Mouse (Mus musculus) kidney, embryonic 16.5 days (tissue): ENCODE results near the gene Shroom3. TPM values are rescaled to one million over a fixed set of nuclear protein-coding genes. Genes with fewer than 3 reads are reported as not detected.

ENCODE experiments used
- ATAC-seq: fragments of 200-750 bp; cut with Nextera tagmentation; 2 replicates; pipeline ENCODE4 v1.8.0; 2017; ENCODE audit warnings: moderate TSS enrichment; ENCODE audit not compliant: low FRiP score, low TSS enrichment
- H3K27ac ChIP-seq: fragments of 300-500 bp; sonication (generic); 2 replicates; pipeline ENCODE4 v1.5.1; 2014; ENCODE audit warnings: low read length
- H3K27me3 ChIP-seq: fragments of 300-500 bp; sonication (generic); 2 replicates; pipeline ENCODE4 v1.6.1; 2014; ENCODE audit warnings: low read length, control low read depth, mixed read lengths; ENCODE audit not compliant: insufficient read depth
- H3K36me3 ChIP-seq: fragments of 300-500 bp; sonication (generic); 2 replicates; pipeline ENCODE4 v1.6.1; 2014; ENCODE audit warnings: low read length, control low read depth, mixed read lengths; ENCODE audit not compliant: insufficient read depth
- H3K4me1 ChIP-seq: fragments of 300-500 bp; sonication (generic); 2 replicates; pipeline ENCODE4 v1.6.1; 2014; ENCODE audit warnings: low read length, control low read depth, mixed read lengths; ENCODE audit not compliant: insufficient read depth
- H3K4me2 ChIP-seq: fragments of 300-500 bp; sonication (generic); replicated peaks from 2 replicates; pipeline ENCODE4 v1.6.1; 2014; ENCODE audit warnings: low read depth, low read length
- H3K4me3 ChIP-seq: fragments of 300-500 bp; sonication (generic); 2 replicates; pipeline ENCODE4 v1.5.1; 2014; ENCODE audit warnings: mild to moderate bottlenecking, low read length
- H3K9ac ChIP-seq: fragments of 300-500 bp; sonication (generic); replicated peaks from 2 replicates; pipeline ENCODE4 v1.6.1; 2014; ENCODE audit warnings: low read length
- H3K9me3 ChIP-seq: fragments of 300-500 bp; sonication (generic); 2 replicates; pipeline ENCODE4 v1.6.1; 2016; ENCODE audit warnings: low read length, control low read depth
- WGBS: fragments of 180-500 bp; shearing (Covaris S2); extraction: QIAGEN DNeasy Blood & Tissue Kit; methylation state at CpG from one replicate; pipeline ENCODE4 v1.1.7; 2014; 5-methylcytosine and 5-hydroxymethylcytosine counted together
- polyA plus RNA-seq: library from polyadenylated mRNA; unstranded; fragments of >200 nt; fragmentation: Nextera tagmentation; extraction: Ambion mirVana; gene quantifications from 2 replicates; pipeline ENCODE4 v1.2.1, GENCODE M21; 2015

Gene Shroom3
- polyA plus RNA-seq, 1 experiment from 2014 or later, result 8.3 TPM

DNA sequence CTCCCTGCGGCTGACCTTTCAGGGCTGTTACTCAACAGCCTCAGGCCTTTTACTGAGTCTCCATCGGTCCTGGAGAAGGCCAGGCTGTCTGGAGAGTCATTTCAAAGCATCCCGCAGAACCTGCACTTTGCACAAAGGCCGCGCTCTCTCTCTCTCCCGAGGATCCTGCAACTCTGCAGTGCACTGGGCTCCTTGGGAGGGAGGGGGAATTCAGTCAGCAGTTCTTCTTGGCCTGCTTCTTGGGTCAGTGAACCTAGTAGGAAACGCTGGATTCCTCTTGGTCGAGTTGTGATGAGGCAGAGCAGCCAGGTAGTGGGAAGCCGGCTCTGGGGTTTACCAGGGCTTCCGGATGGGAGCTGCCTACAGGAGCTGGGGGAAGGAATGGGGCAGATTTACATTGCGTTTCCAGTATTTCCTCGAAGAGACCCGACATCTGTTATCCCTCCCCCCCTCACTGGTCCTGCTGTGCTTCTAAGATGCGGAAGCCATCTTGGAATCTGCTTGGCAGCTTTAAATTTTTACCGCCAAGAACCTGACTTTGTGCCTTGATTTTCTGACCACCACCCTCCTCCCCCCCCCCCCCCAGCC, 305.6 kb downstream of the Shroom3 start:
- 19% methylated on average over 15 of the region's 15 CpGs for WGBS
- no peaks in the 10 kb centered on the region for H3K27me3 ChIP-seq
- no peak overlapping the region for H3K4me3 ChIP-seq
- H3K9me3 ChIP-seq, result no peaks in the 10 kb centered on the region; the same call in 1 of the 2 replicates
- H3K9ac ChIP-seq, result peak overlapping the region; percentile 2; the same call in 1 of the 2 replicates
- H3K36me3 ChIP-seq, result no peaks in the 10 kb centered on the region
- H3K4me1 ChIP-seq, result peaks cover 23% of the 10 kb centered on the region
- H3K27ac ChIP-seq, result peak overlapping the region; percentile 78
- peak overlapping the region; percentile 24 for H3K4me2 ChIP-seq
- peak; percentile 69 for ATAC-seq

DNA sequence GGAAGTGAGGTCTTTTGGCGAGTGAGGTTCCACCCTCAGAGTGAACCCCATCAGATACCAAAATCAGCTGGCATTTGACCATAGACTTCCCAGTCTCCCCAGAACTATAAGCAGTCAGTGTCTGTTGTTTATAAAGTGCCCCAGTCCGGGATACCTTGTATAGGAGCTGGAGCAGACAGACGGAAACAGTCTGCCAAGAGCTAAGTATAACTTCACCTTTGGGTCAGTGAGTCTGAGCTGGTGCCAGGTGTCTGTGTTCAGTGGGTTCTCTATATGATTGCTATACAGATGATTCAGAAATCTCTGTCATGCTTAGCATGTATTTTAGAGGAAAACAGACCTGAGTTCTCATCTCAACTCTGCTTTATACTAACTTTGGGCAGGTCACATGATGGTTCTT, 308.9 kb downstream of the Shroom3 start:
- no peak for ATAC-seq

DNA sequence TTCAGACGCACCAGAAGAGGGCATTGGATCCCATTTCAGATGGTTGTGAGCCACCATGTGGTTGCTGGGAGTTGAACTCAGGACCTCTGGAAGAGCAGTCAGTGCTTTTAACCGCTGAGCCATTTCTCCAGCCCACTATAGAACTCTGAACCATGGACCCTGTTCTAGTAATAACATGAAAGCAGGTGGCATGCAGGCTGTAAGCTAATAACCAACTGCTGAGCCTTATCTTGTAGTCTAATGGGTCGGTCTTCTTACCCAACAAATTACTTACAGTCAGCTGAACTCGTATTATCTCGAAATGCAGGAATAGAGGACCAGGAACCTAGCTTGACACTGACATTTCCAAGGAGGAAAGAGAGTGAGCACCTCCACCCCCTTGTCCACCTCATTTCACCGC, 311.1 kb downstream of the Shroom3 start:
- ATAC-seq, result no peak
- WGBS, result 88% methylated on average over 6 of the region's 6 CpGs
- H3K27ac ChIP-seq, result no peak overlapping the region
- H3K9ac ChIP-seq, result no peak overlapping the region
- H3K4me3 ChIP-seq, result no peak overlapping the region
- H3K4me2 ChIP-seq, result no peak overlapping the region
- peaks cover 26% of the 10 kb centered on the region for H3K4me1 ChIP-seq
- no peaks in the 10 kb centered on the region for H3K36me3 ChIP-seq
- H3K27me3 ChIP-seq, result no peaks in the 10 kb centered on the region
- H3K9me3 ChIP-seq, result no peaks in the 10 kb centered on the region

More for the DNA sequence above, 308.9 kb downstream of the Shroom3 start:
- Histone ChIP-seq H3K9ac (no peak overlapping the region), H3K4me3 (no peak overlapping the region), H3K36me3 (no peaks in the 10 kb centered on the region), H3K27ac (no peak overlapping the region), H3K9me3 (no peaks in the 10 kb centered on the region), H3K27me3 (no peaks in the 10 kb centered on the region), H3K4me2 (no peak overlapping the region), H3K4me1 (peaks cover 24% of the 10 kb centered on the region)
- WGBS, result 77% methylated on average over 3 of the region's 3 CpGs

DNA sequence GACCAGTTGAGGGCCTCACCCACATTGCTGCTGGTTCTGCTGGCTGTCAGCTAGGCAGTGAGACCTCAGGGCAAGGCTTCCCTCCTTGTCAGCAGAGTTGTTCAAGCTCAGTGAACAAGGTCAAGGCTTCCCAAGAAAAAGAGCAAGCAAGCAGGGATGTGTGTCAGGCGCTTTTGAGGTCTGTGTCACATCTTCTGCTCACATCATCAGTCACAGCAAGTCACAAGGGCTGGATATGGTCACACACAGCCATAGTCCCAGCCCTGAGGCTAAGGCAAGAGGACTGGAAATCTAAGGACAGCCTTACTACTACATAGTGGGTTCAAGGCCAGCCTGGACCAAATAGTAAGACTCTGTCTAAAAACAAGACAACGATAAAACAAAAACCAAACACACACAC, 311.6 kb downstream of the Shroom3 start:
- Histone ChIP-seq H3K4me1 (peaks cover 28% of the 10 kb centered on the region), H3K27me3 (no peaks in the 10 kb centered on the region), H3K4me2 (no peak overlapping the region), H3K27ac (no peak overlapping the region), H3K36me3 (no peaks in the 10 kb centered on the region), H3K9ac (0 out of 2 replicates have a peak overlapping the region, but pooled peaks have one; percentile 0), H3K9me3 (no peaks in the 10 kb centered on the region), H3K4me3 (no peak overlapping the region)
- WGBS, result 75% methylated on average over 2 of the region's 2 CpGs
- ATAC-seq, result no peak

DNA sequence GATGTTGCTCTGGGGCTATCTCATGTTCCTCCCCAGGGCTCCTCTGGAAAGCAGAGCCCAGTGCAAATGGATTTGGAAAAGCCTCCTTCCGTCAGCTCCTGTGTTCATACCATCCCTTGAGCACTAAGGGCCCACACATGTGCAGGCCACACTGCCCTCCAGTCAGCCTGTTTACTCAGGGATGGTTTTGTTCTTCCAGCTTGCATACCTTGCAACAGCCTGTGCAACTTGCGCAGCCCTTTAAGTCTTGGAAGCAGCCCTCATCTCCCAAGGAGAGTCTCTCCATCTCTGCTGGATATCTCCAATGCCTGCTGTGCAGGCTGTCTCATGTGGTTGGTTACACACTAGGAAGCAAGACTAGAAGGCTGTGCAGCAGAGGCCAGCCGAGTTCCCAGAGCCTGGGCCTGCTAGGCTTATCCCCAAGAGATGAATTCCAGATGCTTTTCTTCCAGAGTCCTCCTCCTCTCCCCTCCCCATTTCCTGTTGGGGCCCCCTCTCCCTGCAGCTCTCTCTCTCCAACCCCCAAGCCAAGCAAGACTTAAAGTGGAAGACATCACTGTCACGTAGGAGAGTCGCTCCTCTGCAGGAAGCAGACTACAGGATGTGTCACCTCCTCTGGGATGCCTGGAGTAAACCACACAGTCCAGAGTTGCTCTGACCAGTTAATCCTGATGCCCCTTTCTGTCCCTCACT, 314.3 kb downstream of the Shroom3 start:
- H3K4me2 ChIP-seq, result peak overlapping the region; percentile 26; the same call in 1 of the 2 replicates
- no peaks in the 10 kb centered on the region for H3K9me3 ChIP-seq
- H3K27me3 ChIP-seq, result no peaks in the 10 kb centered on the region
- H3K36me3 ChIP-seq, result no peaks in the 10 kb centered on the region
- H3K4me1 ChIP-seq, result peaks cover 45% of the 10 kb centered on the region
- H3K27ac ChIP-seq, result peak overlapping the region; percentile 95
- H3K9ac ChIP-seq, result peak overlapping the region; percentile 24; the same call in 1 of the 2 replicates
- WGBS, result 29% methylated on average over 5 of the region's 5 CpGs
- no peak overlapping the region; the same call in 1 of the 2 replicates for H3K4me3 ChIP-seq
- ATAC-seq, result peak; percentile 91

DNA sequence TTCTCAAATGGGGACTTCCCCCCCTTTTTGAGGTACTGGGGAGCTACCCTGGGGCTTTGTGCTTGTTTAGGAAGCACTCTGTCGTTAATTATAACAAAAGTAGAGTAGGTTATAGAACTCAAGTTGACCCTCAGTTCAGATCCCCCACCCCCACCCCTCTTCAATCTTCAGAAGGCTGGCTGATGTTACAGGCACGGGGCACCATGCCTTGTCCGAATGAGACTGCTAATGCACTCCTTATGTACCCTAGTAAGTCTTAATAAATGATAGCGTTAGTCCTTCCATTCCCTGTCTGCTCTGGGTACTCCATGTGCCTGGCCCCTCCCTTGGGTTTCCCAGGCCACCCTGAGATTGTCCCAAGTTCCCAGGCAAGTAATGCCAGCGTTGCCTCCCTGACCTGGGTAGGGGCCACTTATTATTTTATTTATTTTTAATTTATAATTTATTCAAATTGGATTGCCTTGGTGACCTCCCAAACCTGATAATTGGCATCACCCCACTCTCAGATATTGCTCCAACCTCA, 315.3 kb downstream of the Shroom3 start:
- Histone ChIP-seq H3K36me3 (no peaks in the 10 kb centered on the region), H3K9me3 (no peaks in the 10 kb centered on the region), H3K4me2 (no peak overlapping the region), H3K4me1 (peaks cover 45% of the 10 kb centered on the region), H3K4me3 (no peak overlapping the region), H3K27me3 (no peaks in the 10 kb centered on the region), H3K27ac (peak overlapping the region; percentile 95), H3K9ac (no peak overlapping the region)
- ATAC-seq, result no peak
- WGBS, result 29% methylated on average over 5 of the region's 5 CpGs

DNA sequence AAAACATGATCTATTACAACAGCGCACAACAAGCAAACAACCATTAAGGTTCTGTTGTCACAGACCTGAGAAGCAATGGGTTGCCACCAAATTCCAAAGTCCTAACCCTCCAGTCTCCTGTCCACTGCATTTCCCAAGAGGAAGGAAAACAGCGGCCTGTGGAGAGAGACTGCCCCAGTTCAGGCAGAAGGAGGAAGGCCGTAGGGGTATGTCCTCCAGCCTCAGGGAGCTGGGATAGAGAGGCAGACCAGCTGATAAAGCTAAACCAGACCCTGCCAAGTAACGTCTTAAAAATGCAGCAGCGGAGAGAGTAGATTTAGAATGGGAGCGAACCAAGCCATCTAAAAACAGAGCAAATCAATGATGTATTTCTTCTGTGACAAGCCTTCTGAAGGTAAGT, 316.8 kb downstream of the Shroom3 start:
- peaks cover 49% of the 10 kb centered on the region for H3K4me1 ChIP-seq
- H3K36me3 ChIP-seq, result no peaks in the 10 kb centered on the region
- no peak overlapping the region for H3K4me2 ChIP-seq
- no peak overlapping the region for H3K9ac ChIP-seq
- H3K27me3 ChIP-seq, result no peaks in the 10 kb centered on the region
- ATAC-seq, result no peak
- no peaks in the 10 kb centered on the region for H3K9me3 ChIP-seq
- H3K27ac ChIP-seq, result peak overlapping the region; percentile 84
- WGBS, result 67% methylated on average over 6 of the region's 6 CpGs
- H3K4me3 ChIP-seq, result no peak overlapping the region

DNA sequence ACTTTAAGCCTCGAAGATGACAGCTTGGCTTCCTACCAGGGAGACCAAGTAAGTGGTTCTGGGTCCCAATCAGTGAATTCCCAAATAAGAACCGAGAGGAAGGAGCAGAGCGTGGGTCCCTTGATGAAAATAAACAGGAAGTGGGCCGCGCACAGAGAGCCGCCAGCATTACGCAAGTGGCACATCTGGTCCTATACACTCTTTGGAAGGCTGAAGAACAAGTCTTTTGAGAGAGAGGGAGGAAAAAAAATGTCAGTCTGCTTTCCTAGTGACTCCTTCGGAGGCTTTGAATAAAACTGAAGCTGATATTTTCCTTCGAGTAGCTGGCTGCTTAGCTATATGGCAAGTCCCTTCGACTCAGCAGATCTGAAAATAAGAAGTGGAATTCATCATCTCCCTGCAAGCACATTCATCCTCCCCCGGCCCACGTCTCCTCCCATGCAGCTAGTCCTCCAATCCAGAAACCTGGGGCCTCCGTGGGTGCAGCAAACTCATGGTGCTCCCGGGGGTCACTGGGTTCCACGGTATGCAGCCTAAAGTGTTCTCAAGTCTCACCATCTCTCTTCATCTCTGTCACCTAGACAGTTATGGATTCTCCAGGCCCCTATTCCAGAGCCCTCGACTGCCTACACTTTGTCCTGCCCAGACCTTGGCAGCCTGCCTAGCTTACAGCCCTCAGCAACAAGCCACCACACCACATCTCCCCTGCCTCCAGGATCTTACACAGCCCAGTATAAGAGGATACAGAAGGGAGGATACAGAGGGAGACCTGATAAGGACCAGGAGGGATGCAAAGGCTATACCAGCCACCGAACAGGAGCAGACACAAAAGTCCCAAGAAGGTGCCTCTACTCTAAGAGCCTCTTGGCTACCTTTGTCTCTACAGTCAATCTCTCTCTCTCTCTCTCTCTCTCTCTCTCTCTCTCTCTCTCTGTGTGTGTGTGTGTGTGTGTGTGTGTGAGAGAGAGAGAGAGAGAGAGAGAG, 317.8 kb downstream of the Shroom3 start:
- ATAC-seq, result no peak; the same call in 1 of the 2 replicates
- H3K4me2 ChIP-seq, result no peak overlapping the region

DNA sequence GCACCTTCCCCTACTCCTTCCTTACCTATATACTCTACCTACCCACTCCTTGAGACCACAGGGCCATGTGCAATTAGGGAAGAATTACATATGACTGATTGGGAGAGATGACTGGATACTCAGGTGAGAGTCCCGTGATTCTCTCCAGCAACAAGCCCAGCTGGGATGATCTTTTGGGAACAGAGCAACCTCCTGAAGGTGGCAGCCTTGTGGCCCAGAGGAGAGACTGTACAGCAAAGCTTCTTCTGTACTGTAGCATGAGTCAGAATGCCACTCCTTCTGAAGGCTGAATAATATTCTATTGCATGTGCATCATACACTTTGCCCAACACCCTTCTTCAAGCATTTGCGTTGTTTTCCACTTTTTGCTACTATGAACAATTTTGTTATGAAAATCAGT, 319.4 kb downstream of the Shroom3 start:
- no peak overlapping the region for H3K9ac ChIP-seq
- no peak overlapping the region for H3K4me3 ChIP-seq
- no peaks in the 10 kb centered on the region for H3K27me3 ChIP-seq
- no peaks in the 10 kb centered on the region for H3K9me3 ChIP-seq
- ATAC-seq, result no peak
- 94% methylated on average over 2 of the region's 2 CpGs for WGBS
- no peak overlapping the region for H3K4me2 ChIP-seq
- no peaks in the 10 kb centered on the region for H3K36me3 ChIP-seq
- no peak overlapping the region for H3K27ac ChIP-seq
- H3K4me1 ChIP-seq, result peaks cover 55% of the 10 kb centered on the region

More for the DNA sequence above, 317.8 kb downstream of the Shroom3 start:
- H3K27ac ChIP-seq, result peak overlapping the region; percentile 84
- H3K4me3 ChIP-seq, result no peak overlapping the region
- peaks cover 59% of the 10 kb centered on the region for H3K4me1 ChIP-seq
- no peaks in the 10 kb centered on the region for H3K36me3 ChIP-seq
- no peak overlapping the region for H3K9ac ChIP-seq
- no peaks in the 10 kb centered on the region for H3K27me3 ChIP-seq
- WGBS, result 36% methylated on average over 17 of the region's 17 CpGs
- H3K9me3 ChIP-seq, result no peaks in the 10 kb centered on the region
